Mouse (Mus musculus) ES-E14 (cell line): Measurements from ENCODE around the gene Uchl4. TPM values are rescaled to one million over a fixed set of nuclear protein-coding genes. Genes with fewer than 3 reads are reported as not detected.
"Not testable (repeated sequence)": the region's sequence is repeated elsewhere in the genome, so short reads cannot be mapped to it uniquely, and the experiment has no call there.

ENCODE experiments used
- DNase-seq: peaks from one replicate; pipeline ENCODE4 v3.0.0-alpha.2; 2013; ENCODE audit warnings: low read depth, low spot score
- H3K27ac ChIP-seq: 2 replicates; pipeline ENCODE4 v1.5.1; 2012; ENCODE audit warnings: low read depth, mild to moderate bottlenecking, low read length, moderate library complexity, mixed read lengths; ENCODE audit not compliant: poor library complexity, insufficient read depth, severe bottlenecking
- H3K36me3 ChIP-seq: 2 replicates; pipeline ENCODE4 v1.6.1; 2012; ENCODE audit warnings: mild to moderate bottlenecking, low read length, moderate library complexity, mixed read lengths; ENCODE audit not compliant: control insufficient read depth, poor library complexity, insufficient read depth, severe bottlenecking
- H3K4me1 ChIP-seq, 2 experiments: fragments of 150-350 bp in 1 of 2; sonication (generic) in 1 of 2; 2 replicates each; pipeline ENCODE4 v1.6.1; 2012; ENCODE audit warnings: low read length in 2 of 2, mild to moderate bottlenecking in 1 of 2, mixed read lengths in 1 of 2; ENCODE audit not compliant: control insufficient read depth in 2 of 2, insufficient read depth in 2 of 2, poor library complexity in 1 of 2
- H3K4me3 ChIP-seq, 2 experiments: fragments of 150-350 bp in 1 of 2; sonication (generic) in 1 of 2; 2 replicates each; pipeline ENCODE4 v1.5.1; 2012; ENCODE audit warnings: low read length in 2 of 2, low read depth in 1 of 2, mild to moderate bottlenecking in 1 of 2, mixed read lengths in 1 of 2; ENCODE audit not compliant: insufficient read depth in 1 of 2, poor library complexity in 1 of 2, severe bottlenecking in 1 of 2
- H3K9ac ChIP-seq: 2 replicates; pipeline ENCODE4 v1.6.1; 2012; ENCODE audit warnings: low read depth, mild to moderate bottlenecking, low read length, mixed read lengths; ENCODE audit not compliant: poor library complexity, insufficient read depth, severe bottlenecking
- H3K9me3 ChIP-seq: fragments of 150-350 bp; sonication (generic); 2 replicates; pipeline ENCODE4 v1.6.1; 2012; ENCODE audit warnings: low read depth, mild to moderate bottlenecking, low read length; ENCODE audit not compliant: control insufficient read depth, insufficient read depth
- CHD2 ChIP-seq: IDR thresholded peaks from 2 replicates; pipeline ENCODE4 v1.6.1; 2014; ENCODE audit warnings: mild to moderate bottlenecking, low read depth, low read length, inconsistent platforms
- HCFC1 ChIP-seq: IDR thresholded peaks from 2 replicates; pipeline ENCODE4 v1.6.1; 2012; ENCODE audit warnings: low read length, inconsistent platforms, borderline replicate concordance; ENCODE audit not compliant: insufficient read depth
- MAFK ChIP-seq: IDR thresholded peaks from 2 replicates; pipeline ENCODE4 v1.6.1; 2014; ENCODE audit warnings: mild to moderate bottlenecking, low read depth, low read length, inconsistent platforms; ENCODE audit not compliant: insufficient read depth
- ZC3H11A ChIP-seq: IDR thresholded peaks from 2 replicates; pipeline ENCODE4 v1.6.1; 2012; ENCODE audit warnings: low read depth, mild to moderate bottlenecking, inconsistent platforms, low read length, borderline replicate concordance
- ZNF384 ChIP-seq: IDR thresholded peaks from 2 replicates; pipeline ENCODE4 v1.6.1; 2012; ENCODE audit warnings: low read depth, low read length, inconsistent platforms
- in situ Hi-C, 2 experiments: fragments of 600-800 bp; cut with MboI; formaldehyde crosslinking; loops; one replicate each; pipeline ENCODE4 v1.15.1; 2025; ENCODE audit warnings: low sequenced_read_pairs in 2 of 2, inconsistent platforms in 1 of 2; ENCODE audit not compliant: unreplicated experiment in 2 of 2
- total RNA-seq: library from RNA; depleted of rRNA; stranded (reverse); fragments of 300-350 nt; gene quantifications from 2 replicates; pipeline ENCODE4 v1.2.3, GENCODE M21; 2012

Gene Uchl4
- total RNA-seq, 1 experiment = 0.54 TPM

- in situ Hi-C loops = no loop called here
- Histone ChIP-seq H3K27ac (peak overlapping the region; percentile 84), H3K9me3 (no peaks in the 10 kb centered on the region), H3K4me3 (no peak overlapping the region), H3K9ac (no peak overlapping the region; the same call in 1 of the 2 replicates), H3K4me1 (peaks cover 15 to 44% of the 10 kb centered on the region in 2 experiments), H3K36me3 (peaks cover 8% of the 10 kb centered on the region; the same call in 1 of the 2 replicates)
- DNase-seq = no peak
- TF ChIP-seq ZNF384 (no peak), MAFK (no peak), CHD2 (no peak), ZC3H11A (no peak), HCFC1 (no peak)
Measured at GRCm38 (mm10) chr9:64198068-64198762, 36.8 kb upstream of the Uchl4 start.

DNA sequence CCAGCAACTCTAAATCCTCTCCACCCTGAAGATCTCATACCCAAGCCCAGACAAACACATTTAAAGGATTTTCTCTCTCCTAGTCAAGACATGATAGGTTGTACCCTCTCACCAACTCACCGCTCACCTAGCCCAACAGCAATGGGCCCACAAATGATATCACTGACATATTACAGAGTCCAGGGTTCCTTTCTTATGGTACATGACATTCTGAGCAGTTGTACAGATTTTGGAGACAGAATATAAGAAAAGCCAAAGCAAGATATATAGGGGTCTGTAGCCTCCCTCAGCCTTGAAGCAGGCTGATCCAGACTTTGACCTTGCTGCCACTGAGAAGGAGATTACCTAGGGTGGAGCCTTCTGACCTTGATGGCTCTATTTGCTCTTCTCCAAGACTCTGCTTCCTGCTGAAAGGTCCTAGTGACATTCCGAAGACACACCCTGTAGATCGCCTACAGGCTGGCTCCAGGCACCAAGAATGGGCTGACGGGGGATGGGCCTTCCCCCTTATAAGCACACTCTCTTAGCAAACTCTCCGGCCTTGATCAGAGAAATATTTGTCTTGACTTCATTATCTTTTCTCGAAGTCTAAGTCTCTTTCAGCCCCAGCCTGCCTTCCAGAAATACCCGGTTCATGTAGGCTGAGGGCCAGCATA is 36.1 kb upstream of the Uchl4 start:
- TF ChIP-seq CHD2 = 0 out of 2 replicates have a peak, but pooled peaks have one; percentile 29
- H3K27ac ChIP-seq = peak overlapping the region; percentile 88
- H3K4me3 ChIP-seq, H3K9ac ChIP-seq, DNase-seq, H3K9me3 ChIP-seq, H3K36me3 ChIP-seq, in situ Hi-C loops: not testable (repeated sequence)
- H3K4me1 ChIP-seq = peaks cover 15 to 44% of the 10 kb centered on the region in 2 experiments

- Histone ChIP-seq H3K27ac (peak overlapping the region; percentile 88; the same call in 1 of the 2 replicates), H3K4me3 (no peak overlapping the region), H3K9ac (no peak overlapping the region), H3K9me3 (no peaks in the 10 kb centered on the region), H3K36me3 (peaks cover 3% of the 10 kb centered on the region; the same call in 1 of the 2 replicates), H3K4me1 (peaks cover 15 to 44% of the 10 kb centered on the region in 2 experiments)
- DNase-seq = no peak
- in situ Hi-C loops = no loop called here
- TF ChIP-seq HCFC1 = no peak
- no peak for TF ChIP-seq CHD2
- TF ChIP-seq ZNF384 = no peak
- no peak for TF ChIP-seq MAFK
- TF ChIP-seq ZC3H11A = no peak
Measured at GRCm38 (mm10) chr9:64199897-64200296, 35.1 kb upstream of the Uchl4 start.

DNA sequence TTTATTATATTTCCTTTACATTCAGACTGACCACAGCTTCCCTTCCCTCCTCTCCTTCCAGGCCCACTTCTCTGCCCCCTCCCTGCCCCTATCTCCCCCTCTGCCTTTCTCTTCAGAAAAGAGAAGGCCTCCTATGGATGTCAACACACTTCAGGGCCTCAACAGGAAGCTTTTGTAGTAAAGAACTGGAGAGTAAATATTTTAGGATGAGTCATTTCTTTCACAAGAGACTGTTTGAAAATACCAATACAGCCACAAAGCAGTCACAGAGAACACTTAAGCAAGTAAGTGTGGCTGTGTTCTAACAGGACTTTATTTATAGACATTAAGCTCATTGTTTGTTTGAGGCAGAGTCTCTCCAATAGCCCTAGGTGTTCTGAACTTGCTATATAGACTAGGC is 32.7 kb upstream of the Uchl4 start:
- H3K4me1 ChIP-seq = peaks cover 15 to 29% of the 10 kb centered on the region in 2 experiments
- H3K36me3 ChIP-seq = no peaks in the 10 kb centered on the region; the same call in 1 of the 2 replicates
- DNase-seq = no peak
- H3K4me3 ChIP-seq = no peak overlapping the region
- TF ChIP-seq ZC3H11A (no peak), MAFK (no peak), HCFC1 (no peak), ZNF384 (no peak), CHD2 (no peak)
- no peaks in the 10 kb centered on the region for H3K9me3 ChIP-seq
- no peak overlapping the region for H3K9ac ChIP-seq
- no peak overlapping the region; the same call in 1 of the 2 replicates for H3K27ac ChIP-seq
- in situ Hi-C loops = no loop called here
